Mouse (Mus musculus): ENCODE results near the gene Dnajc19. TPM values are rescaled to one million over a fixed set of nuclear protein-coding genes. Genes with fewer than 3 reads are reported as not detected.
A peak's percentile ranks its signal among the peaks of the same experiment; 100 is the strongest.

Dnajc19 gene
- total RNA-seq, 2 experiments from 2014 or later, result 45.9 to 46.8 TPM

DNA sequence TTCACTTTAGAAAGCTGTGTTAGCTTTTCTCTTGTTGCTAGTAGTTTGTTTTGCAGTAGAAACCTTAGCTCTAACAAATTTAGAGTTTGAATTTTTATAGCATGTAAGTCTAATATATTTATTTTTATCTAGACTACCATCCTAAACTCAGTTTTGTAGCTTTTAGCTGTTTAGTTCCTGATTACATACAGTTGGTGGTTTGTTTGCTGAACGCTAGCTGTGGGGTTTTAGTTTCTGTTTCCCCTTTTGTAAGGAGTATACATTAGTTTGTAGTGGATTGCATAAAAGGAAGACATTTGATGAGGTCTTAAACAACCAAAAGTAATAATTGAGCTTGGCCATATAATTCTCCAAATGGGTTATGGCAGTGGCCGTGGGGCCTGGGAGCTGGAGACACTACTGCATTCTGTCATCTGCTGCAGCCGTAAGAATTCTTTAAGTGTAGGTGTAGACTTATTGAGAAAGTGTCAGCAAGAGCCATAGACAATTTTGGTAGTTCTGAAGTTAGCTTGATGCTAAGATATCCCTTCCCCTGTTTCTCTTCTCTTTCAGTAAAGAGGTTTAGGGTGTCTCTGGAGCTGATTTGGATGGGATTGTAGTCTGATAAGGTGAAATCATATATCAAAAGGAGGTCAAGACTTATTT, 47.3 kb downstream of the Dnajc19 start:
- DNase-seq (ENCODE audit: low spot score in 2 of 2), result no peak

DNA sequence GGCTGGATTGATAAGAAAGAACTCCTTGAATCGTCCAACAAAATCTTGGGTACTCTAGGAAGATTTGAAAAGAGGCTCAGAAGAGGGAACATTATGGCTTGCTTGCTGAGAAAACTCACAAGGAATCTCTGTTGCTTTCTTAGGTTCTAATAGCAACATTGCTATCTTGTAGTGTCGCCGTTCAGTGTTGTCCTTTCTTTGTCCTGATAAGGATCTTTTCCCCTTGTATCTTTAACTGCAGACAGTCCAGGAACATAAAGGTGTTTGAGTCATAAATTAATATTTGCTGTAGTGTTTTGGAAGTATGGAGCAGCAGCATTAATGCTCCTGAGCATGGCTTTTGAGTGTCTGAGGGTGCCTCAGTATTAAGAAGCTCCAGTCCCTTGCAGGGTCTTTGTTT, 50.5 kb downstream of the Dnajc19 start:
- no peak for DNase-seq (ENCODE audit: low spot score in 2 of 2)

DNA sequence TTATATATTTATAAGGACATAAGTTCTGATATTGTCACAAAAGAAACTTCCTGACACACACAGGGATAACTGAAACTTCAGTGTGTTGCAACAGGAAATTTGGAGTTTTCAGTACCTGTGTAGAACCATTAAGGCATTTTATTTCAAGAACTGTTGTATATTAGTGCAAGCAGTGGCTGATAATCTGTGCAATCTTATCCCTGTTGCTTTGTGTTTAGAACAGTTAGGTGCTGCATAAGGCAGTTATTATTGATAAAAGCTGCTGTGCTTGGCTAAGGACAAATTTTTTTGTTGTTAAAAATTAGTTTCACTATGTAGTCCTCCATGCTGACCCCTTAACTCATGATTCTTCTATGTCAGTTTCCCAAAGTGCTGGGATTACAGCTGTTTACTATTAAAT, 52.2 kb downstream of the Dnajc19 start:
- no peak for DNase-seq (ENCODE audit: low spot score in 2 of 2)

DNA sequence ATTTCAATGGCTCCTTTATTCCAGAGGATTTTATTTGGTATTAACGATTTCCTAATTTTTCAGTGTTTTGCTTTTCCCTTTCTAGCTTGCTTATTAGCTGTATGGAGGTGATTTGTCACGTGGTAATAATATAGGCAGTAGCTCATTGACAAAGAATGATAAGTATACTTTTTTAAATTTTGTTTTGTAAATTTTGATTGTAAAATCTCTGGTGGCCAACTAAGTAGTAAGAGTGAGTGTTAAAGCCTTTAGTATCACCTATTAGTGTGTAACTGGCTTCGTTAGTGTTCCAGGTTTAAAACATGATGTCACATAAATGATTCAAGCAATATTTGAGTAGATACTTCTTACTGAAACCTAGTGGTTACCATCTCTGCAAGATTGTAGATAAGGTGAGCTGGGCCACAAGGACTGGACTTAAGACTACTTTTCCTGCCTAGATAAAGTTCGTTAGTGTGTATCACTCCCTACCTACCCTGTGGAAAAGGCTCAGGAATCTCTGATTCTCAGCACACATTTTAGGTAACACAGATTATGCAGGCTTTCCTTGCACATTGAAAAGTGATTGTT, 59.8 kb downstream of the Dnajc19 start:
- no peak for DNase-seq (ENCODE audit: low spot score in 2 of 2)

DNA sequence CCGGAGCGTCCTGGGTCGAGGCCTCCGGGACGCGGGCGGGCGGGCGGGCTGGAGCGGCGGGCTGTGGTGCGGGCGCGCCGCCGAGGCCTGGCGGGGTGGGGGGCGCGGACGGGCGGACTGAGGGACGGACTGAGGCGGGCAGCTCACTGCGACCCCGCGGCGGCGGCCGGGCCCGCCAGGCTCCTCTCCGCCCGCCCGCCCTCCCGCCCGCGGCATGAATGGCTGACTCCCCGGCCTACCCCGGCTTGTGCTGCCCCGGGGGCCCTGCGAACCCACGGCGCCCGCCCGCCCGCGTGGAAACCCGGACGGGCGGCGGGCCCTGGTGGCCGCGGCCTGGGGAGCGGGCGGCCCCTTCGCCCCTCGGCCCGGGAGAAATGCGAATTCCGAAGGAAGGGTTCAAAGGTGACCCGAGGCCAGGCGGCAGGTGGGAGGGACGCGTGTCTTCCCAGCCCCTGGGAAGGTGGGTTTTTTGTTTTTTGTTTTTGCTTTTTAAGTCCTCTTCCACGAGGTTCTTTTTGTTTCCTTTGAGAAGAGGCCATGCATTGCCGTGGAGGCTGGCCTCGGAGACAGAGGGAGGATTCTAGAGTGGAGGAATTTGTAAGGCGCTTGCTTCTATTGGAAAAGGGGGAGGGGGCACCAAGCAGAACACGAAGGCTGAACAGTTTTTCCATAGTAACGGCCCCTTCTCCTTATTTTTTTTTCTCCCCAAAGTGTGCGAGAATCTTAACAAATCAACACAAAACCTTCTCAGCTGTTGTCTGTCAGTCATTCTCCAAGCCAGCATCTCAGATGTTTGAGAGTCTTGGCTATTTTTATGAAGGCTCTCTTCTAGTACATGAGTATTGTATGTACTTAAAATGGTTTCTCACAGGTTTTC, 60.5 kb downstream of the Dnajc19 start:
- peak in 1 of 2 experiments; percentile 6 for DNase-seq (ENCODE audit: low spot score in 2 of 2)

DNA sequence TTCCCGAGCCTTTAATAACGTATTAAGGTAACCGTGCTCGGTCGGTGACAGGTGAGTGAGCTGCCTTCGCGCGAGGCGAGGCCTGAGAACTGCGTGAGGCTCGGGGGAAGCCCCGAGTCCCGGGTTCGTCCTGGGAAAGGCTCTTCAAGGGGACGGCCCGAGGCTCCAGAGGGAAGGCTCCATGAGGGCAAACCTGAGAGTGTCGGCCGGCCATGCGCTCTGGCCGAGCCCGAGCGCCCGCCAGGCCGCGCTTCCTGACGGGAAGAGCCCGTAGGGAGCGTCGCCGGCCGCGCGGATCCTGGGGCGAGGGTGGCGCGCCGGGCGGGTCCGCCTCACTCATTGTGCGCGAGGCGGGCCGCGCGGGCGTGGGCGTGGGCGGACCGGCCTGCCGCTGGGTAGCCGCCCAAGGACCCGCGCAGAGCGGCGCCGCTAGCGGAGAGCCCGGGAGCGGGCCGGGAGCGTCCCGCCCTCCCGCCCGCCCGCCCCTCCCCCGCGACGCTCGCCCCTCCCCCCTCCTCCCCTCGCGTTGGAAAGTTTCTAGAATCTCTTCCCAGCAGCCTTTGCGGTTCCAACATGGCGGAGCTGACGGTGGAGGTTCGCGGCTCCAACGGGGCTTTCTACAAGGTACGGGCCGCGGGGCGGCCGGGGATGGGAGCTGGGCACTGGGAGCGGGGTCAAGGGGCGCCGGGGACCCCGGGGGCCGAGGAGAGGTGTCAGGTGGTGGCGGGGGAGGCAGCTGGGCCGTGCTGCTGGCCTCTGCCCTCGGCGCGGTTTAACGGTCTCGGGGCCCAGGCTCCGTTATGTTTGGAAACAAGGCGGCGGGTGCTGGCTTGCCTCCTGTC, 61.4 kb downstream of the Dnajc19 start, which contains the start of gene Fxr1:
Gene Fxr1, plus strand, starts transcription at position 404 of the 842 bp plus-strand sequence.
- peak; percentile 71 to 85 for DNase-seq (ENCODE audit: low spot score in 2 of 2)

DNA sequence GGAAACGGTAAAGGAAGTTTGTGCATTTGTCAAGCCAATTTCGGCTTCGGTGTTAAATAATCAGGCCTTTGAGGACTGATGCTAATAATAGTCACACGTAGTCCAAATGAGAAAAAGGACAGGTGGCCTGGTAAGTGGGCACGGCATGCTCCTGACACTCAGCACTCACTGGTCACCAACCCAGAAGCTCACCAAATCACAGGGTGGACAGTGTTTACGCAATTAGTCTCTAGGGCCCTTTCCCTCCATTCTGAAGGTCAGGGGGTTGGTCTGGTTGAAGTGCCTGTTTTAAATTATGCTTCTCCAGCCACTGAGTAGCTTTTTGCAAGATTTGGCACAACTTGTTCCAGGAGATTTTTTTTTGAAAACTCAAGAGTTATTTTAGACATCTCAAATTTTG, 72.9 kb downstream of the Dnajc19 start:
- no peak for DNase-seq (ENCODE audit: low spot score in 2 of 2)

DNA sequence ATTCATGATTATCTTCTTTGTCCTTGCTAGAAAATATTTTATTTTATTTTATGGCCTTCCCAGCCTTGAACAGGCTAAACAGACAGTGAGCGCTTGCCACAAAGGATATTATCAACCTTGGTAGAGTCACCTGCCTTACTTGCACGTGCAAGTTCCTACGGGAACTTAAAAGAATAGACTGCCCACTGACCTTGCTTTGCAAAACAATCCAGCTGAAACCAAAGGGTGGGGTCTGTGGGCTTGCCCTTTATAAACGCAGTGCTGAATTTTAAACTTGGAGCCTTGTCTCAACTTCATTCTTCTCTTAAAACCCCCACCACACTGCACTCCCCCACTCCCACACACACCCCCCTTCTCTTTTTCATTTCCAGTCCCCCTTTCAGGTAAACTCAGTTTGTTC, 73.5 kb downstream of the Dnajc19 start:
- DNase-seq (ENCODE audit: low spot score in 2 of 2), result no peak

DNA sequence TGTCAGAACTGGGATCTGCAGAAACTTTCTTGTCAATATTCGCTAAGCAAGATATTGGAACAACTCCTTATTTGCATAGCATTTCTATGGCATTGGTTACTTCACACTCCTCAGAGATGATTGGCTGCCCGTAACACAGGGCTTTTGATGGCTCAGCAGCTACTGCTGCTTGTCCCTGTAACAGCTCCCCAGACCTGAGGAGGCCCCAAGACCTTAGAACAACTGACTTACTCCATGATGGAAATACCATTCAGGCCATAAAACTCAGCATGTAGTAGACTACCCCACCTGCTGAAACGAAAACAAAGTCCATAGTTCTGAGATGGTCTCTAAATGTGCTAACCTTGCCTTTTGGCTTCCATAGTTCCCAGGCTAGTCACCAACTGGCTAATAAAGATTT, 74.3 kb downstream of the Dnajc19 start:
- no peak for DNase-seq (ENCODE audit: low spot score in 2 of 2)

DNA sequence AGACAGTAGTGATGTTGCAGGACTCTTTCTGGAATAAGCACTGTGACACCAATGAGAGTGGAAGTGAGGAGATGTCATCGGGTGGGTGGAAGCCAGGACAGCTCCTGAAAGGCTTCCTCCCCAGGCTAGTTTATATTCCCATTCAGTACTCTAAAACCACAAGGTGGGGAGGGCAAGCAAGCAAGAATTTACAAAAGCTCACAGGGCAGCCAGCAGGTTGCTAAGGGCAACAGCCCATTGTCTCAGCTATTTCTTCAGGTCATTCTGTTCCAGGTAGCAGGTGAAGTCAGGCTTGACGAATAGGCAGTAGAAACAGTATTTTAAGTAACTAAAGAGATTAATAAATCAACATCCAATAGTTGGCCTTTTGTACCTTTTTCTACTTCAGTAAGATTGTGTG, 74.8 kb downstream of the Dnajc19 start:
- no peak for DNase-seq (ENCODE audit: low spot score in 2 of 2)

Other genes starting within 250 kb of the Dnajc19 start
- 10 to 100 TPM; 20.8 to 21.4 TPM for gene Ccdc39, start 237.0 kb downstream of the Dnajc19 start, total RNA-seq (2021)
- gene Fxr1, start 61.4 kb downstream of the Dnajc19 start, total RNA-seq (2021), result 10 to 100 TPM; 88.1 to 93.1 TPM